Mouse (Mus musculus) thymus, postnatal 36 days (tissue): ENCODE data around the gene Pilra.

ENCODE experiments used
- DNase-seq, 2 experiments: peaks; one replicate each; pipeline ENCODE4 v3.0.0; 2022; ENCODE audit warnings: mixed read lengths in 2 of 2

Gene Pilra

GRCm38 (mm10) chr5:137778635-137779034 is 57.4 kb downstream of the Pilra start, which contains the start of gene Ppp1r35:
TSS of gene Ppp1r35 (plus strand) at chr5:137778849.
- peak; percentile 96 for DNase-seq

GRCm38 (mm10) chr5:137777267-137777845 is 58.7 kb downstream of the Pilra start:
- DNase-seq = no peak

- DNase-seq = peak; percentile 38 to 57
Observed at GRCm38 (mm10) chr5:137776408-137776918, 59.6 kb downstream of the Pilra start.

GRCm38 (mm10) chr5:137775587-137776290 is 60.3 kb downstream of the Pilra start:
- no peak for DNase-seq

GRCm38 (mm10) chr5:137772755-137773154 is 63.3 kb downstream of the Pilra start:
- DNase-seq = no peak
